Mouse (Mus musculus): Measurements from ENCODE around the gene Ap2b1. TPM values are rescaled to one million over a fixed set of nuclear protein-coding genes. Genes with fewer than 3 reads are reported as not detected.
A peak's percentile ranks its signal among the peaks of the same experiment; 100 is the strongest.

Gene Ap2b1
- total RNA-seq, 2 experiments from 2014 or later, result 320 to 324 TPM

DNA sequence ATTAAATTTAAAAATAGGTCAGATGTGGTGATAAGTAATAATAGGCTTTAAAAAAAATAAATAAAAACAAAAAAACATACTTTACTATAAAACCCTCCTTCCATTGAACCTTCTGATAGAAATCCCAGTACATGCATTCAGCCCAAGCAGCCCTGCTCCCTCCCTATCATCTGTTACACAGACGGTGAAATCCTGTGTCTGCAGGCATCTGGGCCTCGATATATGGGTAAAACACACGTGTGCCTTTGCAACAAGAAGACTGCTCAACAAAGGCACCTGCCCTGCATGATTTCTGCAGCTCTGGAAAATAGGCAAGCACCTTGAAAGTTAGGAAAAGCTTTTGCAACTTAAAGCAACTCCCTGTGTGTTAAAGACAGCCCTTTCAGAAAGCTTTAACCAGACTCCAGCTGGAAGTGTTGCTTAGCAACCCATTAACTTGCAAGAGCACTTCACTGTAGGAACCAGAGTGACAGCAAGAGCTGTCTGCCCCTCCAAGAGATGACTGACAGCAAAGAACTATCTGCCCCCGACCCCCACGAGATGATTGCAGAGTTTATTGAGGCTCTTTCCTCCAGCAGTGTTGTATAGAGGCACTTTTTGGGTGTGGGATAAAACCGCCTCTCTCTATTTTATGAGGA lies 96.1 kb downstream of the Ap2b1 start:
- DNase-seq (ENCODE audit: low spot score in 2 of 2), result peak in 1 of 2 experiments; percentile 54

DNA sequence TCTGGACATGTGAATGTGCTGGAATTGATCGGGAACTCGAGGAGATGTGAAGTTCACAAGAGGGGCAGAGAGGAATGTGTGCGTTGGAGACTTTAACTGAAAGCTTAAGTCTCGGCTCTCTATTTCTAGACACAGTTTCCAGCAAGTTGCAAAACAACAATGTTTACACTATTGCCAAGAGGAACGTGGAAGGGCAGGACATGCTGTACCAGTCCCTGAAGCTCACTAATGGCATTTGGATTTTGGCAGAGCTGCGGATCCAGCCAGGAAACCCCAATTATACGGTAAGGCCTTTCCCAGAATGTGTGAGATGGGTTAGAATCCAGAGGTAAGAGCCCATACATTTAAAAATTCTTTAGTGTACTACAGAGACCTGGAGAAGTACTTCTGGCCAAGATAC lies 98.8 kb downstream of the Ap2b1 start:
- DNase-seq (ENCODE audit: low spot score in 2 of 2), result no peak

DNA sequence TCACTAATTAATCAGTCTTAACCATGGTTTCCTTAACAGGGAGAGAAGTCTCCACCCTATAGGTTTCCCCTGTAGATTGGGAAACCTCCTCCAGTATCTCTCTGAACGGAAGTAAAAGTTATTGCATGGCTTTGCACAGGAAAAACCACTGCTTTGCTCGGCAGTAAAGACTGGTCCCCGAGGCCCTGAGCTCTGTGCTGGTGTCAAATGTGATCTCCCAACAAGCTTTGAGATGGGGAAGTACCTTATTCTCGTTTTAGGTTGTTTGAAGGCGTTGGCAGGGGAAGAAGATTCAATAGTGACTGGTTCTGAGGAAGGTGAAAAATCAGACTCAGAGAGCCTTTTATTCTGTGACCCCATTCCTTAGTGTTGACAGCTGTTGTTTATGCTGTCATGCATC lies 99.9 kb downstream of the Ap2b1 start:
- no peak for DNase-seq (ENCODE audit: low spot score in 2 of 2)

DNA sequence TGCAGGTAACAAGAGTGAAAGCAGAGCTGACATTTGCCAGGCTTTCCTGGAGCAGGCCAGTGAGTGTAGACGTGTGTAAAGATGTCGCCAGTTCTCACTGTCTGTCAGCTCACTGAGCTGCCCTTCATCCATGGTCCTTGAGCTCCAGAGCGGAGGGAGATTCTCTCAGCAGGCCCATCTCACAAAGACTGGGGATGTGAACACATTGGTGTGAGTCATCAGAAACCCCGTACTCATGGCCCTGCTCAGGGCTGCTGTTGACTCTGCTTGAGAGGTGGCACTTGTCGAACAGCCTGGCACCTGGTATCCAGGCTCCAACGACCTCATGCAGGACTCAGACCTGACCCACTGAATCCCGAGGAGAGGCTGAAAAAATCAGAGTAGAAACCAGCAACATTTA lies 105.0 kb downstream of the Ap2b1 start:
- no peak for DNase-seq (ENCODE audit: low spot score in 2 of 2)

DNA sequence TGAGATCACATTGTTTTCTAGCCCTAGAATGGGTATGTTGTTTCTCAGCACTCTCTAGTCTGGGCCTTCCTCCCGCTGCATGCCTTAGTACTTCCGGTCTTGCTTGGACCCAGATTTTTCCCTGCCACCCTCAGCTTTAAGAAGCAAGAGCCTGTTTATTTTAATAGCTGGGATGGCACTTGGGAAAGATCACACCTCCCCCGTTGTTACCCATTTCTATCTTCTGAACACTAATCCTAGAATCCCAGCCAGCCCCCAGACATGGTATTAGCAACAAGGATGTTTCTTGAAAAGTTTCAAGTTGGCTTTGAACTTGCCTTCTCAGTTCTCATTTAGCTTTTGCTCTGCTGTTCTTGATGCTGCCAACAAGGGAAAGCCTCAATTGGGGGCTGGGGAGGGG lies 107.6 kb downstream of the Ap2b1 start:
- no peak for DNase-seq (ENCODE audit: low spot score in 2 of 2)

DNA sequence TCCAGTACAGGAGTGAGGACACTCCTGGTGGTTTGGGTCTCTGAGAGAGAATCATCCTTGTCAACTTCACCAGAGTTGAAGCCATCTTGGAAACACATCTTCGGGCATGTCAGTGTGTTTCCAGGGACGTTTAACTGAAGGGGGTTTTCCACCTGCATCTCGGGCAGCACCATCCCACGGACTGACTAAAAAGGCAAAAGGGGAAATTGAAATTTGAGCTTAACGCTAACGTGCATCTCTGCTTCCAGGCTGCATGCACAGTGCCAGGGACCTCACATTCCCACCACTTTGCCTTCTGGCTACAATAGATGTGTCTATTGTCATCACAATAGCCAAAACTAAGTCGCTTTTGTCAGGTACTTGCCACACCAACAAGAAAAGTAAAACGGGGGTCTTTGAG lies 109.4 kb downstream of the Ap2b1 start:
- DNase-seq (ENCODE audit: low spot score in 2 of 2), result no peak

DNA sequence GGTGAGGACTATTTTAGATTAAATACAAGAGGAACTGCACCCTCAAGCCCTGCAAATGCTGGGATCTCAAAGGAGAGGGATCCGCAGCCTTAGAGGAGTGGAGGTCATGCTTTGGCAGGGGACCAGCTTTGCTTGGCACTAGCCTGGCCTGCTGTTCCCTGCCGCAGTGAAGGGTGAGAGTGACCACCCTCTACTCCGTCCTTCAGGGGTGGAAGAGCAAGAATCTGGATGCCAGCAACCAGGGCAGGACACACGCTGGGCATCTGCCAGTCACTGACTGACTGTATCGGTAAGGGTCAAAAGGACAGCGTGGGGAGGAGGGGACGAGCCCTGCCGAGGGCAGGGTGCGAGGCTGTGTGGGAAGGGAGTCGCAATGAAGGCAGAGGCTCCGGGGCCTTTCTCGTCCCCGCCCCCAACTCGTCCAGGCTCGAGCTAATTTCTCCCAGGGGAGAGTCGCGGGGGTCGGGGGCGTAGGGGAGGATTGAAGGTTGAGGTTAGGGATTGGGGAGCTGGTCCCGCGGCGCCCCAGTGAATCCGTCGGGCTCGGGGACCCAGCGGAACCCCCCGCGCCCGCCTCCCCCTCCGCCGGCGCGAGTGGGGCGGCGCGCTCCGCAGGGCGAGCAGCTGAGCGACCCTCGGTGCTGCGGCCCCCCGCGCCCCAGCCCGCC lies 110.4 kb downstream of the Ap2b1 start, which contains the start of gene Rasl10b:
TSS of gene Rasl10b (plus strand) at position 51 of the 668 bp plus-strand sequence.
- DNase-seq (ENCODE audit: low spot score in 2 of 2), result peak in 1 of 2 experiments; percentile 46

DNA sequence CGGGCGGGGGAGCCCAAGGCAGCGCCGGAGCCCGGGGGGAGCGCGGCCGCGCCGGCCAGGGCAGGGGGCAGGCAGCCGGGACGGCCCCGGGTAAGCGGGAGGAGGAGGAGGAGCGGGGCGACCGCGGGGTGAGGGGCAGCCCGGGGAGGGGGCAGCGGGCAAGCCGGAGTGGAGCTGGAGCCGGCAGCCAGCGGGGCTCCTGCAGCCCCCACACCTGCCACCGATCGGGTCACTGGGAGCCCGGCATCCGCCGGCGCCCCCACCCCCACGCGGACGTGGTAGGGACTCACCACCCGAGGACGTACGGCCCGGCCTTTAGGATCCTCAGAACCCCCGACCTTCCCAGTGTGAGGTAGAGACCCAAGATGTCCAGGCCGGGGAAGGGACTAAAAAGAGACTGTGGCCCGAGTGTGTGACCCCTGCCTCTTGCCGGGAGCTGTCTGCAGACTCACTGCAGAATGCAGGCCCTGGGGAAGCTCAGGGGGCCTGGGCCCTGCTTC lies 111.0 kb downstream of the Ap2b1 start:
- no peak for DNase-seq (ENCODE audit: low spot score in 2 of 2)

DNA sequence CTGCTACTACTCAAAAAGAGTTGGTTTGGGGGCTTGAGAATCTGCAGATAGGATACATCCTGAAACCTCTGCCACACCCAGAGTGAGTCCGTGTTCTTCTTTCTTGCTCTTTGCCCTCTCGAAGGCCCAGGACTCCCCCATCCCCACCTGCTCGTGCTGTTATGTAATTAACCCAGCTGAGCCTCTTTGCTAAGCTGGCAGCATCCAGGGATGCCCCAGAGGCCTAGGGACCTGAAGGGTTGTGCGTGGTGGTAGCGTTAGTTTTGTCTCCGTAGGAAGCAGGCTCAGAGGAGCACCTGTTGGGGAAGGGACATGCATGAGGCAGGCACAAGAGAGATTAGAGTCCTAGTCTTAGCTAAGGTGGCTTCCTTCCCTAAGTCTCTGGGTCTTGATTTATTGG lies 111.7 kb downstream of the Ap2b1 start:
- no peak for DNase-seq (ENCODE audit: low spot score in 2 of 2)

DNA sequence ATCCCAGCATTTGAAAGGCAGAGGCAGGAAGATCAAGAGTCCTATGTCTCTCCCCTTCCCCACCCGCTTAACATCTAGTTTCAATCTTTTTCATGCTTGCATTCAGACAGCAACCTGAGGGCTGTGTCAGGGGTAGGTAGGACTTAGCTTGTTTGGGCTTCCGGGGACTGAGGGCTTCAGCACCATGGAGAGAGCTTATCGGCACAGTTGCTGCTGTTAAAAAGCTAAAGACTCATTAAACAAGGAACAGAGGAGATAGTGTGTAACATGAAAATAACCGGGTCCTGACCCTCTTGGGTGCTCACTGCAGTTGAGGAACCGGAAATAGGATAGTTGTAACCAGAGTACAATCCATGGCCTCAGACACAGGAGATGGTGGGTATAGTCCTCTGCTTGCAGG lies 118.3 kb downstream of the Ap2b1 start:
- no peak for DNase-seq (ENCODE audit: low spot score in 2 of 2)

DNA sequence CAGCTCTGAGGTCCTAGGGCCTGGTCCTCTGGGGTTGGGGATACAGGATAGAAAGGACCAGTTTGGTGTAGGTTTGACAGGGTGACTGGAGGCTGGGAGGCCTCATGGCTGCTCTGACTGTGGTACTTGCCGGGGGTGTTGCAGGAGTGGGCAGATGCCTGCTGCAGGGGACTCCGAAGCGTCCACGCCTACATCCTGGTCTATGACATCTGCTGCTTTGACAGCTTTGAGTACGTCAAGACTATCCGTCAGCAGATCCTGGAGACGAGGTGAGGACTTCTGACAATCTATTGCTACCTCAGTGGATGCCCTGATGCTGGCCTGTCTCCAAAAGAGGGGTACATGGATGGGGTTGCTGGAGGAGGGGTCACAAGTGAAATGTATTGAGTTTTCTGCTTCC lies 118.9 kb downstream of the Ap2b1 start:
- peak in 1 of 2 experiments; percentile 79 for DNase-seq (ENCODE audit: low spot score in 2 of 2)

DNA sequence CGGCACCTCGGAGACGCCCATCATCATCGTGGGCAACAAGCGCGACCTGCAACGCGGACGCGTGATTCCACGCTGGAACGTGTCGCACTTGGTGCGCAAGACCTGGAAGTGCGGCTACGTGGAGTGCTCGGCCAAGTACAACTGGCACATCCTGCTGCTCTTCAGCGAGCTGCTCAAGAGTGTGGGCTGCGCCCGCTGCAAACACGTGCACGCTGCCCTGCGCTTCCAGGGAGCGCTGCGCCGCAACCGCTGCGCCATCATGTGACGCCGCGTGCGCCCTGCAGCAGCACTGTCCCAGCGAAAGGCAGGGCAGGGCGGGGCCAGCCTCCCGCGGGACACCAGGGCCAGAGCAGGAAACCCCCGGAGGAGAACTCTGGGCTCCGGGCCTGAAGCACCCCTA lies 119.7 kb downstream of the Ap2b1 start:
- DNase-seq (ENCODE audit: low spot score in 2 of 2), result peak in 1 of 2 experiments; percentile 73

DNA sequence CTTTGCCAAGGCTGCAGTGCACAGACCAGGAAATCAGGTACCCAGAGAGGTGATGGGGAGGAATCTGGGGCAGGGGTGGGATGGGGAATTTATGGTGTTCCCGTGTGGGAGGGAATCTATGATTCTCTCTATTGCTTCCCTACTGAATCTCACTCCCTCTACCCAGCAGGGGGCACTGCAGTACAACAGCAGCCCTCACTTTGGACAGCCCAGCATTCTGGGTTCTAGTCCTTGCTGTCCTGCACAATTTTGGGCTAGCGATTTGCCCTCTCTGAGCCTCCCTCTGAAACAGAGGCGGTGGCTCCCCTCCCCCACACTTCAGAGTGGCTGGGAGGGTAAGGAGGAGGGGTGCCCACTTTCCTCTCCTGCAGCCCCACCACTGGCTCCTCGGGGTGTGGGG lies 121.5 kb downstream of the Ap2b1 start:
- DNase-seq (ENCODE audit: low spot score in 2 of 2), result no peak

DNA sequence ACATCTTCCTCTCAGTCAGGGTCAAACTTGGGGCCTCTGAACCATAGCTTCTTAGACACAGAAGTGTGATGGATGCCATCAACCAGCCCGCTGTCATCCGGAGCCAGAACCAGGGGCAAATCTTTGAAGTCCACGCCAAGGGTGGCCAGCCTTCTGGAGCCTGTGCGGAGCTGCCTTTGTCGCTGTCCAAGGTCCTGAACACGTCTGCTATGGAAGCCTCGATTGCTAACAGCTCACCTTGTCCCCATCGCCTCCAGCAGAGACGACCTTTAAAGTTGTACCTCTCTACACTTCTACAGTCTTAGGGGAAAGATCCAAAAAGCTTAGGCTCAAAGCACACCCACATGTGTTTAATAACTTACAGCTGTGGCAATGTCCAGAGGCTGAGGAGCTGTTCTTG lies 122.5 kb downstream of the Ap2b1 start:
- no peak for DNase-seq (ENCODE audit: low spot score in 2 of 2)

DNA sequence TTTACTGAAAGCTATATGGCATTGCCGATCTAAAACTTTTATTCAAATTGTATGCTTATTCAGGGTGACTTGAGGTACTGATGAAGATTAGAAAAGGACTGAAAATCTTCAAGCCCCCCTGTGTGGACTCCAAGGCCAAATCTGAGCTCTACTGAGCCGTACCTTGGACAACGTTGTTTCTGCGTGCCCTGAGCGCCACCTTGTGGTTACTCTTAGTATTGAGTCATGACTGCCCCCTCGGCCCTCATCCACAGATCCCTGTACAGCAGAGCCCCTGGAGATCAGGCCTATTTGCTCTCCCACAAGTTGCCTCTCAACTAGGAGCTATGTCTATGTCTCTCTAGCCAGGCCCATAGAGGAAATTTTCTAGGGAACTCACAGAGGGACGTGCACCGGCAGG lies 125.9 kb downstream of the Ap2b1 start:
- DNase-seq (ENCODE audit: low spot score in 2 of 2), result peak; percentile 68 to 90

DNA sequence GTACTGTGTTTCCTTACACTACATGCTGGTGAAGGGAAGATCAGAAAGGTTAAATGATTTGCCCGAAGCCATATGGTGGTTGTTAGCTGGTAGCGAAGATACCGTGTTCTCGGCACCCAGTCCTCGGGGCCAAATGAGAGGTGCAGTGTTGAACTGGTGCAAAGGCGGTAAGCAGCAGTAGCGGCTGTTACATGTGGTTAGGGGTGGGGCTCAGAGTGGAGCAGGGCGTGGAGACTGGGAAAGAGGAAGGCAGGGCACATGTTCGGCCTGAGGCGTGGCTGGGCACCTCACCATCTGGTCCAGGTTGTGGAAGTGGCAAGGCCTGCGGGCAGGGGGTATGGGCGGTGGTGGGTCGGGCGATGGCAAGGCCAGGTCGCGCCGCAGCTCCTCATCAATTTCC lies 128.1 kb downstream of the Ap2b1 start:
- DNase-seq (ENCODE audit: low spot score in 2 of 2), result no peak

DNA sequence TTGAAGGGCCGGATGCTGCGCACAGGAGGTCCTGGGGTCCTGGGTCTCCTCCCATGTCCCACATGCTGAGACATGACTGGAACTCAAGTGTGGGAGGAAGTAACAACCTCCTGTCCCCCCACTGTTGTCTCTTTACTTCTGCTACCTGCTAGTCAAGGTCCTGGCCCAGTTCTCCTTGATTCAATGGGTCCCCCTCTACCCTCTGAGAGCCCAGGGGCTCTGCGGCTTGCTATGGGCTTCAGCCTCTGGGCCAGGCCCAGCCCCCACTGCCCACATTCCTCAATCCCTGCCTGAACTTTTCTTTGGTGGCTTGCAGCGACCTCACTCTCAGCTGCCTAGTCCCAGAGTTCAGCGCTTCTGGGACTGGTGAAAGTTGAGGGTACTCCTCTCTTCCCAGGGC lies 130.5 kb downstream of the Ap2b1 start, which contains the start of gene Gas2l2:
TSS of gene Gas2l2 (minus strand) at position 101 of the 400 bp plus-strand sequence.
- no peak for DNase-seq (ENCODE audit: low spot score in 2 of 2)

DNA sequence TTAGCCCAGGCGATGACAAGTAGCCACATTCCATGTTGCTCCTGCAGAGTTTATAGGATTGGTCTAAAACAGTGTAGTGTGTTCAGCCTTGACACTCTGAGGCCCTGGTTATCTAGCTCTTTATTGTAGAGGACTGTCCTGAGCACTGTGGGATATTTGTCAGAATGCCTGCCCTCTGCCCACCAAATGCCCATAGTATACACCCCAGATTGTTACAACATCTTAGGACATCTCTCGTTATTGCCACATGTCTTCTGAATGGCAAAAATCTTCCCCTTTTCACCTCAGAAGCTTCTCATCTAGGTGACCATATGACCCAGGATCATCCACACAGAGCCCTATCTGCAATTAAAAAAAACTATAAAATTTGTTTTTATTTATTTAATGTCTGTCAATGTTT lies 133.7 kb downstream of the Ap2b1 start:
- DNase-seq (ENCODE audit: low spot score in 2 of 2), result no peak

DNA sequence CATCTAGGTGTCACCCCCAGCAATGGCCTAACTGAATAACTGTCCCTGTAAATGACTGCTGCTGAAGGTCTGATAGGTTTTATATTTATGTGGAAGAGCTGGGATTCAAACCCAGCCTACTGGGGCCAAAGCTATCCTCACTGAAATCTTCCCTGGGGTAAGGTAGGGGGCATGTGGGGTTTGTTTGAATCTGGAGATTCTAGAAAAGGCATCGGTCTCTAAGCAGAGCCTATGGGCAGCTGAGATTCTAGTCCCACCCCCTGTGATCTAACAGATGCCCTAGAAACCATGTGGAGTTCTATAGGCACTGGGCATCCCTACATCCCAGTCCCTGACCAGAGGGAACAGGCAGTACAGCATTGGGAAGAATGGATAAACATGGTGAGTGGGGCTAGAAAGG lies 138.6 kb downstream of the Ap2b1 start, which contains the start of gene 1700020L24Rik:
TSS of gene 1700020L24Rik (plus strand) at position 301 of the 400 bp plus-strand sequence.
- DNase-seq (ENCODE audit: low spot score in 2 of 2), result no peak

DNA sequence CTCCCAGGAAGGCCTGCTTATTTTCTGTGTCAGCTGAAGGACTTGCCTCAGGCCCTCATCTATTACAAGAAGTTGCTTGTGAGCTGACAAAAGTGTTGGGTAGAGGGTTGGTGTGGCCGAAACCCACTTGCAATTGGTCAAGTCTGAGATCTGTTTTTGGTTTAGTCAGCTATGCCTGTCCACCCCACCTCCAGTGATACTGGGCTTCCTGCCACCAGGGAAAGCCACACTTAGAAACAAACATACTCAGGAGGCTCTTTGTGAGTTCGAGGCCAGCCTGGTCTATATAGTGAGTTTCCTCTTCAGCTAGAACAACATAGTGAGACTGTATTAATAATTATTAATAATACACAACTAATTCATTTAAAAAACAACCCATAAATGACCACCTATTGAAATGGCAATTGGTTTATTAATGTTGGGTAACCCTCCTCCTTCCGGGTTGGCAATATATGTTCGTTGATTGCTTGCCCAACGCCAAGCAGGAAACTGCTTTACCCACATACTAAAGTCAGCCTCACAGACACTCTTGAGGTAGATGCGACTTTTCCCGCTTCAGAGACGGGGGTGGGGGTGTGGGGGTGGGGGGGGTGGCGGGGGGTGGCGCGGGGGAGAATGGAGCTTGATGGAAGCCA lies 140.7 kb downstream of the Ap2b1 start:
- no peak for DNase-seq (ENCODE audit: low spot score in 2 of 2)

DNA sequence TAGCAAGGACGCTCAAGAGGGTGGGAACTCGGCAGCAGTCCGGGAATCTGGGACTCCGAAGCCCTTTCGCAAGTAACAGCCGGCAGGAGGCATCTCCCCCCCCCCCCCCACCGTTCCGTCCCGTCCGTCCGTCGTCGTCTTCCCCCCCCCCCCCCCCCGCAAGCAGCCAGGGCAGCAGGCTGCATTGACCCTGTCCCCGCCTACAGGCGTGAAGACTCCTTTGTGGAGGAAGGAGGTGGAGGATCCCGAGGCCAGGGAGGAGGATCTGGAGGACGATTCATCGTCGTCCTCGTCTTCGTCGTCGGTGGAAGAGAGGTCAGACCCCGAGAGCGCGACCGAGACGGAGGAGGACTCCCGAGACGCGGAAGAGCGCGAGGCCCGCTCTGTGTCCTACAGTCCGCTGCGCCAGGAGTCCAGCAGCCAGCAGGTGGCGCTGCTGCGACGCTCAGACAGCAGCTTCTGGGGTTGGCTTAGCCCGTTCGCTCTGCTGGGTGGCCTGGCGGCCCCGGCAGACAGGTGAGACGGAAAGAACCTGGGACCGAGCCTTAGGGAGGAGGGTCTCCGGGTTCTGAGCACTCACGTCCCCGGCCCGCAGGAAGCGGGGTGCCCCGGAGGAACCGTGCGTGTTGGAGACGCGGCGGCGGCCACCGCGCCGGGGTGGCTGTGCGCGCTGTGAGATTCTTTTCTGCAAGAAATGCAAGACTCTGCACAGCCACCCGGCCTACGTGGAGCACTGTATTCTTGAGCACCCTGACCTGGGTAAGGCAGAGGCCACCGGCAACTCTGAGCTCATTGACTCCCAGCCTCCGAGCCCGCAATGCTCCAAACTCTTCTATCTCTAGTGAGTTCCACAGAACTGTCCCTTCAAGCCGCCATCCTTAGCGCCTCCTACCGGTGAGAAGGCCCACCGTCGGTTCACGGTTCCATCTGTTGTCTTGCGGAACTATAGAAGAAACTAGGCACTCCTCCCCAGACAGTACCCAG lies 141.5 kb downstream of the Ap2b1 start:
- peak; percentile 74 to 91 for DNase-seq (ENCODE audit: low spot score in 2 of 2)

Data from layer of hippocampus, adult 18-20 months (tissue).